Mouse (Mus musculus) MEL (cell line): ENCODE data around the gene Npw. TPM values are rescaled to one million over a fixed set of nuclear protein-coding genes. Genes with fewer than 3 reads are reported as not detected.

ENCODE experiments used
- DNase-seq: peaks from one replicate; pipeline ENCODE4 v3.0.0; 2011; ENCODE audit warnings: low read depth, low spot score
- H3K27ac ChIP-seq: 2 replicates; pipeline ENCODE4 v1.5.1; 2012; ENCODE audit warnings: low read depth, mild to moderate bottlenecking, control low read depth, low read length, moderate library complexity; ENCODE audit not compliant: control insufficient read depth
- H3K27me3 ChIP-seq, 2 experiments: fragments of 150-350 bp in 1 of 2; sonication (generic) in 1 of 2; 2 replicates each; pipeline ENCODE4 v1.6.1; 2012; ENCODE audit warnings: low read length in 2 of 2, mild to moderate bottlenecking in 2 of 2, improper control_type of control experiment in 1 of 2, moderate library complexity in 1 of 2; ENCODE audit not compliant: insufficient read depth in 2 of 2, control insufficient read depth in 1 of 2
- H3K36me3 ChIP-seq, 2 experiments: 2 replicates each; pipeline ENCODE4 v1.6.1; 2012 to 2014; ENCODE audit warnings: low read length in 2 of 2, improper control_type of control experiment in 1 of 2, inconsistent platforms in 1 of 2, mild to moderate bottlenecking in 1 of 2; ENCODE audit not compliant: insufficient read depth in 2 of 2, control insufficient read depth in 1 of 2
- H3K4me1 ChIP-seq, 2 experiments: fragments of 150-350 bp in 1 of 2; sonication (generic) in 1 of 2; 2 replicates each; pipeline ENCODE4 v1.6.1; 2012; ENCODE audit warnings: low read length in 2 of 2, improper control_type of control experiment in 1 of 2, mild to moderate bottlenecking in 1 of 2; ENCODE audit not compliant: insufficient read depth in 2 of 2, control insufficient read depth in 1 of 2
- H3K4me3 ChIP-seq, 2 experiments: fragments of 150-350 bp in 1 of 2; sonication (generic) in 1 of 2; 2 replicates each; pipeline ENCODE4 v1.5.1; 2012; ENCODE audit warnings: low read depth in 2 of 2, low read length in 2 of 2, mild to moderate bottlenecking in 2 of 2, moderate library complexity in 2 of 2, control low read depth in 1 of 2, improper control_type of control experiment in 1 of 2; ENCODE audit not compliant: control insufficient read depth in 1 of 2, insufficient read depth in 1 of 2
- H3K79me2 ChIP-seq: 2 replicates; pipeline ENCODE4 v1.6.1; 2012; ENCODE audit warnings: mild to moderate bottlenecking, low read length, moderate library complexity; ENCODE audit not compliant: control insufficient read depth, poor library complexity, insufficient read depth
- H3K9ac ChIP-seq: 2 replicates; pipeline ENCODE4 v1.6.1; 2012; ENCODE audit warnings: low read depth, mild to moderate bottlenecking, control low read depth, low read length, moderate library complexity; ENCODE audit not compliant: control insufficient read depth, poor library complexity, severe bottlenecking
- H3K9me3 ChIP-seq: fragments of 150-350 bp; sonication (generic); replicated peaks from 2 replicates; pipeline ENCODE4 v1.6.1; 2012; ENCODE audit warnings: mild to moderate bottlenecking, low read length, improper control_type of control experiment, moderate library complexity; ENCODE audit not compliant: insufficient read depth
- CHD1 ChIP-seq: IDR thresholded peaks from 2 replicates; pipeline ENCODE4 v1.6.1; 2012; ENCODE audit warnings: low read depth, mild to moderate bottlenecking, inconsistent platforms, low read length, improper control_type of control experiment
- CHD2 ChIP-seq: IDR thresholded peaks from 2 replicates; pipeline ENCODE4 v1.6.1; 2011; ENCODE audit warnings: low read length, improper control_type of control experiment
- E2F4 ChIP-seq: IDR thresholded peaks from 2 replicates; pipeline ENCODE4 v1.6.1; 2011; ENCODE audit warnings: low read depth, low read length, improper control_type of control experiment, borderline replicate concordance
- EP300 ChIP-seq, 2 experiments: IDR thresholded peaks; 2 replicates each; pipeline ENCODE4 v1.6.1; 2011; ENCODE audit warnings: improper control_type of control experiment in 2 of 2, low read length in 2 of 2, low read depth in 1 of 2, mild to moderate bottlenecking in 1 of 2
- GATA1 ChIP-seq: IDR thresholded peaks from 2 replicates; pipeline ENCODE4 v1.6.1; 2011; ENCODE audit warnings: low read depth, low read length, improper control_type of control experiment
- JUND ChIP-seq: IDR thresholded peaks from 2 replicates; pipeline ENCODE4 v1.6.1; 2011; ENCODE audit warnings: low read depth, mild to moderate bottlenecking, improper control_type of control experiment, low read length
- MAFK ChIP-seq: IDR thresholded peaks from 2 replicates; pipeline ENCODE4 v1.6.1; 2011; ENCODE audit warnings: low read depth, mild to moderate bottlenecking, low read length, improper control_type of control experiment, borderline replicate concordance
- MAX ChIP-seq: IDR thresholded peaks from 2 replicates; pipeline ENCODE4 v1.6.1; 2011; ENCODE audit warnings: low read length, improper control_type of control experiment
- MEF2A ChIP-seq: IDR thresholded peaks from 2 replicates; pipeline ENCODE4 v1.6.1; 2014; ENCODE audit warnings: low read depth, mild to moderate bottlenecking, inconsistent platforms, low read length, improper control_type of control experiment; ENCODE audit not compliant: poor library complexity, insufficient replicate concordance, severe bottlenecking; ENCODE audit errors: extremely low read depth
- MXI1 ChIP-seq: IDR thresholded peaks from 2 replicates; pipeline ENCODE4 v1.6.1; 2011; ENCODE audit warnings: mild to moderate bottlenecking, low read depth, low read length, improper control_type of control experiment
- MYB ChIP-seq: IDR thresholded peaks from 2 replicates; pipeline ENCODE4 v1.6.1; 2011; ENCODE audit warnings: mild to moderate bottlenecking, low read depth, low read length, improper control_type of control experiment
- MYC ChIP-seq: IDR thresholded peaks from 2 replicates; pipeline ENCODE4 v1.6.1; 2011; ENCODE audit warnings: low read depth, mild to moderate bottlenecking, low read length, improper control_type of control experiment, moderate library complexity
- NELFE ChIP-seq: IDR thresholded peaks from 2 replicates; pipeline ENCODE4 v1.6.1; 2011; ENCODE audit warnings: low read depth, low read length, improper control_type of control experiment
- NRF1 ChIP-seq: IDR thresholded peaks from 2 replicates; pipeline ENCODE4 v1.6.1; 2014; ENCODE audit warnings: low read depth, mild to moderate bottlenecking, inconsistent platforms, low read length, improper control_type of control experiment, moderate library complexity; ENCODE audit not compliant: poor library complexity, insufficient read depth, severe bottlenecking
- POLR2A ChIP-seq, 2 experiments: IDR thresholded peaks; 2 replicates each; pipeline ENCODE4 v1.6.1; 2011 to 2012; ENCODE audit warnings: low read length in 2 of 2, mild to moderate bottlenecking in 2 of 2, control low read depth in 1 of 2, improper control_type of control experiment in 1 of 2, low read depth in 1 of 2, moderate library complexity in 1 of 2; ENCODE audit not compliant: control insufficient read depth in 1 of 2, insufficient read depth in 1 of 2, poor library complexity in 1 of 2
- POLR2AphosphoS2 ChIP-seq: IDR thresholded peaks from 2 replicates; pipeline ENCODE4 v1.6.1; 2011; ENCODE audit warnings: low read length, improper control_type of control experiment
- POLR2AphosphoS5 ChIP-seq: IDR thresholded peaks from 2 replicates; pipeline ENCODE4 v1.6.1; 2012; ENCODE audit warnings: low read depth, borderline replicate concordance, mild to moderate bottlenecking, inconsistent platforms, low read length, moderate library complexity, mixed read lengths
- RAD21 ChIP-seq: IDR thresholded peaks from 2 replicates; pipeline ENCODE4 v1.6.1; 2011; ENCODE audit warnings: mild to moderate bottlenecking, low read depth, low read length, improper control_type of control experiment
- RCOR1 ChIP-seq: IDR thresholded peaks from 2 replicates; pipeline ENCODE4 v1.6.1; 2012; ENCODE audit warnings: low read depth, mild to moderate bottlenecking, inconsistent platforms, low read length, improper control_type of control experiment
- SIN3A ChIP-seq: IDR thresholded peaks from 2 replicates; pipeline ENCODE4 v1.6.1; 2012; ENCODE audit warnings: low read length, improper control_type of control experiment, inconsistent platforms
- SMC3 ChIP-seq: IDR thresholded peaks from 2 replicates; pipeline ENCODE4 v1.6.1; 2011; ENCODE audit warnings: low read depth, low read length, improper control_type of control experiment
- UBTF ChIP-seq: IDR thresholded peaks from 2 replicates; pipeline ENCODE4 v1.6.1; 2012; ENCODE audit warnings: low read depth, mild to moderate bottlenecking, inconsistent platforms, low read length, improper control_type of control experiment, moderate library complexity, borderline replicate concordance; ENCODE audit not compliant: insufficient read depth
- USF2 ChIP-seq, 2 experiments: IDR thresholded peaks; 2 replicates each; pipeline ENCODE4 v1.6.1; 2011 to 2012; ENCODE audit warnings: improper control_type of control experiment in 2 of 2, low read length in 2 of 2, borderline replicate concordance in 1 of 2, inconsistent platforms in 1 of 2, low read depth in 1 of 2, mild to moderate bottlenecking in 1 of 2; ENCODE audit not compliant: insufficient read depth in 1 of 2
- ZC3H11A ChIP-seq: IDR thresholded peaks from 2 replicates; pipeline ENCODE4 v1.6.1; 2012; ENCODE audit warnings: low read depth, mild to moderate bottlenecking, inconsistent platforms, low read length, improper control_type of control experiment
- ZKSCAN1 ChIP-seq: IDR thresholded peaks from 2 replicates; pipeline ENCODE4 v1.6.1; 2012; ENCODE audit warnings: low read depth, mild to moderate bottlenecking, inconsistent platforms, low read length, improper control_type of control experiment, moderate library complexity
- ZMIZ1 ChIP-seq: IDR thresholded peaks from 2 replicates; pipeline ENCODE4 v1.6.1; 2012; ENCODE audit warnings: low read depth, mild to moderate bottlenecking, inconsistent platforms, low read length, improper control_type of control experiment, moderate library complexity
- ZNF384 ChIP-seq: IDR thresholded peaks from 2 replicates; pipeline ENCODE4 v1.6.1; 2012; ENCODE audit warnings: low read depth, mild to moderate bottlenecking, inconsistent platforms, low read length, improper control_type of control experiment
- polyA plus RNA-seq, 2 experiments: library from polyadenylated mRNA; stranded (reverse) in 1 of 2; unstranded in 1 of 2; fragments of >175 nt in 1 of 2; fragments of >200 nt in 1 of 2; gene quantifications; 2 replicates each; pipeline versions ENCODE4 v1.2.1 to v1.2.4; 2012; ENCODE audit warnings: low replicate concordance in 2 of 2, low read depth in 1 of 2; ENCODE audit not compliant: insufficient read length in 2 of 2, insufficient read depth in 1 of 2, missing spikeins in 1 of 2
- total RNA-seq: library from RNA; depleted of rRNA; stranded (reverse); fragments of 300-350 nt; gene quantifications from 2 replicates; pipeline ENCODE4 v1.2.3, GENCODE M21; 2012

Npw gene
- total and polyA plus RNA-seq, 3 experiments, result not detected

DNA sequence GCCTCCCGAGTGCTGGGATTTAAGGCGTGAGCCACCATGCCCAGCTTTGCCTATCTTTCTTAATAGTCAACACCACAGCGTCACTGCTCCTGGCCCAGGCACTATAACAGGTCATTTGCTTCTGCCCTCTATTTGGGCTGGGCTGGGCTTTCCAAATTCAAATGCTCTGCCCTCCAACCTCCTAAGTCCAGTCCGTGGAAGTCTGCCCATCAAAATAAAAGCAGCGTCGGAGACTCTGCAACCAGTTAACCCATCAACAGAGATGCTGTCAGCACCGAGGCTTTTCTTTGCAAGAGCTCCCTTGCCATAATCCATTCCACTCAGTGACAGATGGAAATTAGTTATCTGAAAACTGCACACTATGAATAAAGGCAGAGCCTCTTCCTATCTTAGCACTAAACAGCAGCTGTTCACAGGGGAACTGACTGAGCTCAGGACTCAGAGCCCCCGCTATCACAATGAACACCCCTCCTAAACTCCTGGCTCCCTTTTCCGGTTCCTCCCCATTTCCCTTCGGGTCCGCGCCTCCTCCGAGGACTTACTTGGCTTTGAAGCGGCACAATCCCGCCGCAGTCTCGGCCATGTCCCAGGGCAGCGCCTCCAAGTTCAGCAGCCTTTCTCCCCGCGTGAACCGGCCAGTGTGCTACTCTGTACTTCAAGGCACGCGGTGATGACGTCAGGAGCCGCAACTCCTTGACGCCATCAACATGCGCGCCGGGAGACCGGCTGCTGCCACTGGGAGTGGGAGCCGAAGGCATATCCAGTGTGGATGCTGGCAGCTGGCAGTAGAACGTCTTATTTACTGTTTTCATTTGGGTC, 48.9 kb upstream of the Npw start, which contains the start of gene Tbl3 (continued):
- peak; percentile 87 for TF ChIP-seq POLR2AphosphoS2
- TF ChIP-seq MAX, result peak; percentile 89
- peak; percentile 72 to 78 for TF ChIP-seq EP300 (IDR thresholded peaks at IDR 0.05; ENCODE audit: low read depth in 1 of 2, low read length in 2 of 2)
- peak; percentile 26; the same call in 1 of the 2 replicates for TF ChIP-seq MYB
- TF ChIP-seq MXI1, result peak; percentile 98
- no peak for TF ChIP-seq CHD2
- TF ChIP-seq ZKSCAN1, result no peak
- TF ChIP-seq RCOR1, result peak; percentile 59; the same call in 1 of the 2 replicates
- no peak for TF ChIP-seq ZNF384
- TF ChIP-seq MYC, result peak; percentile 69
- no peak for TF ChIP-seq MAFK
- peak; percentile 96 for TF ChIP-seq NELFE
- TF ChIP-seq GATA1, result peak; percentile 79
- TF ChIP-seq ZC3H11A, result no peak
- peak; percentile 68 to 89; a peak in 3 of 4 replicates for TF ChIP-seq POLR2A (IDR thresholded peaks at IDR 0.05; ENCODE audit: control insufficient read depth in 1 of 2, insufficient read depth in 1 of 2, low read depth in 1 of 2, low read length in 2 of 2, poor library complexity in 1 of 2)
- TF ChIP-seq ZMIZ1, result peak; percentile 79
- TF ChIP-seq CHD1, result no peak

DNA sequence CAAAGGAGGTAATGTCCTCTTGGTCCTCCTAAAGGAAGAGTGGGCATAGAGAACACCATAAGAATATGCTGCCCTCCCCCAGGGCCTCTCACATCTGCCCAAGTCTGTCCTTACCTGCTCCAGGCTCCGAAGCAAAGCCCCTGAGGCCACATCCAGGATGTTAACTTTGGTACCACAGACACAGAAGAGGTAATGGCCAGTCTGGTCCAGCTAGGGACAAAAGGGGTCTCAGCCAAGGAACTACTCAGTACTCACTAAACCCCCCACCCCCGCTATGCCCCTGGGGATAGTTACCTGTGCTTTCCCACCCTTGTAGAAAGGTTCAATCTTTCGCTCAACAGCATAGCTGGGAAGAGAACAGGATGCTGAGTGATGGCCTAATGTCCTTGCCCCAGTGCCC, 47.6 kb upstream of the Npw start:
- H3K36me3 ChIP-seq, result peaks cover 0 to 5% of the 10 kb centered on the region in 2 experiments; a peak in 2 of 4 replicates
- no peak overlapping the region for H3K9ac ChIP-seq
- peaks cover 7% of the 10 kb centered on the region for H3K79me2 ChIP-seq
- TF ChIP-seq NRF1 (no peak), POLR2AphosphoS5 (no peak), ZMIZ1 (no peak), SMC3 (no peak), CHD1 (no peak), MYB (no peak), UBTF (no peak), MXI1 (no peak), RAD21 (no peak), MAFK (no peak), MEF2A (no peak), E2F4 (no peak), ZKSCAN1 (no peak), EP300 (IDR thresholded peaks at IDR 0.05; ENCODE audit: low read depth in 1 of 2, low read length in 2 of 2) (no peak), MYC (no peak), SIN3A (no peak), USF2 (IDR thresholded peaks at IDR 0.05; ENCODE audit: borderline replicate concordance in 1 of 2, insufficient read depth in 1 of 2, low read depth in 1 of 2, low read length in 2 of 2) (no peak), MAX (no peak), POLR2AphosphoS2 (no peak), JUND (no peak)
- no peaks in the 10 kb centered on the region for H3K27me3 ChIP-seq
- DNase-seq, result no peak
- no peak overlapping the region for H3K4me3 ChIP-seq
- H3K27ac ChIP-seq, result no peak overlapping the region
- H3K9me3 ChIP-seq, result no peaks in the 10 kb centered on the region
- peaks cover 0 to 2% of the 10 kb centered on the region in 2 experiments; a peak in 1 of 4 replicates for H3K4me1 ChIP-seq
